Mouse (Mus musculus) c-Kit-positive CD71-positive TER-119-positive erythroid progenitor cells, embryonic 14.5 days (primary cell): Measurements from ENCODE around the gene Kif28.
"Not testable (repeated sequence)": the region's sequence is repeated elsewhere in the genome, so short reads cannot be mapped to it uniquely, and the experiment has no call there.

Experiments used
- DNase-seq: peaks from one replicate; pipeline ENCODE4 v3.0.0-alpha.2; 2013; ENCODE audit warnings: low spot score

The Kif28 gene

DNA sequence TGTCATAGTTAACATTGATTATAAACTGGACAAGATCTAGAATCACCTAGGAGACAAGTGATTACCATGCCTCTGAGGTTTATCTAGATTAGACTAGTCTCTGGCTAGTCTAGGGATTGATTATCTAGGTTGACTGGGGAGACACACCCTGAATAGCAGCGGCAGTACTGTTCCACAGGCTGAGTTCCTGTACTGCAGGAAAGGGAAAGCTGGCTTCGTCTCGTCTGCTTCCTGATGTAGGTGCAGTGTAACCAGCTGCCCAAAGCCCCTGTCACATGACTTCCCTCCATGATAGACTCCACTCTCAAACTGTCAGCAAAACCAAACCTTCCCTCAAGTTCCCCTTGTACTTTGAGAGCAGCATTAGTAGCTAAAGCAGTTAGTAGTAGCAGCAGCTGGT, 40.9 kb downstream of the Kif28 start:
- no peak for DNase-seq

DNA sequence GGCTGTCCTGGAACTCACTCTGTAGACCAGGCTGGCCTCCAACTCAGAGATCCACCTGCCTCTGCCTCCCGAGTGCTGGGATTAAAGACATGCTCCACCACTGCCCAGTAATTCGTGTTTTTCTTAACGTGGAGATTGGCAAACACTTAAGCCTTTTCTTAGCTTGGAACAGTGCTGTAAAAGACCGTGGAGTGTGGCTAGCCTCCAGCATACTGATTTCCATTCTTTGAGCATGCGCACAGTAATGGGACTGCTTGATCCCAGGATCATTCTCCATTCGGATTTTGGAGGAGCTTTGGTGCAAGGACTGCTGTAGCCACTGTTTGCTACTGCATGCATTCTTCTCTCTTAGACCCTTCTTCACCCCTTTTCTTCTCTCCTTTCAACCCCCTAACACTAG, 55.6 kb downstream of the Kif28 start:
- no peak for DNase-seq

DNA sequence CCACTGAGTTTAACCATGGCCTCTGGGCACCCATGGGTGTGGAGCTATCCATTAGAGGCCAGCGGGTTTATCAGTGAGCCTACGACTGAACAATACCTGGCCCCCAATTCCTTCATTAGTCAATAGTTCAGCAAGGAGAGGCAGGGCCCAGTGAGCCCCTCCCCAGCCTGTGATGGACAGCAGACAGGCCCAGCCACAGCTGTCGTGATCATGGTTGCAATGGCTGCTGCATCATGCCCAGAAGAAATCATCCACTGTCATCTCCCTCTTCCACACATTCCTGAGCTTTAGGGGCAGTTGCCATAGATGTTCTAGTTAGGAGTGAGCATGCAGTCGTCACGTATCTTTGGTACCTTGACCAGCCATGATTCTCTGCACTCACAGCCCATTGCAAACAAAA, 56.2 kb downstream of the Kif28 start:
- DNase-seq: no peak

DNA sequence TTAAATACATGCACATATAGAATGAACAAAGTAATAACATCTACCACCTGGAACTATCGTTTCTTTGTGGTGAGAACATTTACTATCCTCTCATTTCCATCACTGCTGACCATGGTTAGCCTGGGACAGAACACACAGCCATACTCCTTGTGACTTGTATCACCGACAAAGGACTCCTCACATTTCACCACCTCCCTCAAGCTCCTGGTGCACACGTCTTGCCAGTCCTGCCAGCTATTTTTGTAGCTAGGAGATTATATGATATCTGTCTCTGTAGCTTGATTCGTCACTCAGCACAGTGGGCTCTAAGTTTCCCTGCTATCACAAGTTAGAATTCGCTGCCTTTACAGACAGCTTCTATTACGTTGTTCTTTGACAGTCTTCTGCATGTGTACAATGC, 56.7 kb downstream of the Kif28 start:
- DNase-seq: no peak

DNA sequence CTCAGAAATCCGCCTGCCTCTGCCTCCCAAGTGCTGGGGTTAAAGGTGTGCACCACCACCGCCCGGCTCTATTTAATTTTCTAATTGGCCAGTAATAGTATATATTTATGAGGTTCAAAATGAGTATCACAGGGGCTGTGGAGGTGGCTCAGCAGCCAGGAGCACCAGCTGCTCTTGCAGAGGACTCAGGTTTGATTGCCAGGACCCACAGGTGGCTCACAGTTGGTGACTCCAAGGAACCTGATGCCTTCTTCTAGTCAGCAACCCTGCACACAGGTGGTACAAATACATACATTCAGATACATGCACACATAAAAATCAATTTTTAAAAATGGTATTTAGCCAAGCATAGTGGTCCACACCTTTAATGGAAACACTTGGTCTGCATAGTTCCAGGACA, 57.1 kb downstream of the Kif28 start:
- no peak for DNase-seq

DNA sequence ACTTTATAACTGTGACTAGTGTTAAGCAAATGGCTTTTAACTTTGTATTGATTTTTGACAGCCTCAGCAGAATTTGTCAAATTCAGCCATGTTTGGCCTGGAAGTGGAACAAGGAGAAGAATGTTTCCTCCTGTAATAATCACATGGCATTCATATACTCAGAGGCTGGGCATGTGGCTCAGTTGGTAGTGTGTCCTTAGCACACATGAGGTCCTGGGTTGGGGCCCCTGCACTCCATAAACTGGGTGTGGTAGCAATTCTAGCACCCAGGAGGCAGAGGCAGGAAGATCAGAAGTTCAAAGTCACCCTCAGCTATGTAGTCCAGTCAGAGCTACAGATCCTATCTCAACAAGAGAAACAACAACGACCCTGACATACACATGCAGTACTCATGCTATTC, 57.8 kb downstream of the Kif28 start:
- DNase-seq: no peak

DNA sequence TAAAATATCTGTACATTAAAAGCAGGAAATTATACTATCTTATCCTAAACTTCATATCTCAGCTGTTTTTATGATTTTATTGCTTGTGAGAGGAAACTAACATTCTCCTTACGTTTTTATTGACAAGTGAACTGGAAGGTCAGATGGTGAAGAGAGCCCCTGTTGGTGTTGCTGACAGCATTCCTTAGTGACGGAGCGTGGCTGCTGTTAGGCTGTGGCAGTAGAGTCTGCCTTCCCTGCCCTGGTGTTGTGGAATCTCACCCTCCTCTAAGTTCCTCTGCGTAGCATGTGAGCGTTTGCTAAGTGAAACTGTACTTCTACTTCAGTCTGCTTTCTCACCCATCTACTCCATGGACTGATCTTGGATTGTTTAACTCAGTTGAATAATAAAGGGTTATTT, 58.3 kb downstream of the Kif28 start:
- no peak for DNase-seq

- no peak for DNase-seq
Measured at GRCm38 (mm10) chr1:179686348-179686747, 58.7 kb downstream of the Kif28 start.

- not testable (repeated sequence) for DNase-seq
Measured at GRCm38 (mm10) chr1:179682753-179683152, 62.3 kb downstream of the Kif28 start.

GRCm38 (mm10) chr1:179679326-179679725, 65.7 kb downstream of the Kif28 start:
- no peak for DNase-seq

DNA sequence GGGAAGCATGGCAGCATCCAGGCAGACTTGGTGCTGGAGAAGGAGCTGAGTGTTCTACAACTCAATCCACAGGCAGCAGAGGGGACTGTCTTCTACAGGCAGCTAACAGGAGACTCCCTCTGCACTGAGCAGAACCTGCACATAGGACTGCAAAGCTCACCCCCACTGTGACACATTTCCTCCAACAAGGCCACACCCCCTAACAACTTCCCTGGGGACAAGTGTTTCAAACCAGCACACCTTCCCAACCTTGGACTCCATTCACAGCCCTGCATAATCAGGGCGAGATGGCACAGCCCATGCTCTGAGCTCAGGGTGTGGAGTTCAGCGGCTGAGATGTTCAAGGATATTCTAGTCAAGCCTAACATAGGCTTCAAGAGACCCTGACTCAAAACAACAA, 68.0 kb downstream of the Kif28 start:
- no peak for DNase-seq

- DNase-seq: no peak
Measured at GRCm38 (mm10) chr1:179674355-179674754, 70.7 kb downstream of the Kif28 start.

DNA sequence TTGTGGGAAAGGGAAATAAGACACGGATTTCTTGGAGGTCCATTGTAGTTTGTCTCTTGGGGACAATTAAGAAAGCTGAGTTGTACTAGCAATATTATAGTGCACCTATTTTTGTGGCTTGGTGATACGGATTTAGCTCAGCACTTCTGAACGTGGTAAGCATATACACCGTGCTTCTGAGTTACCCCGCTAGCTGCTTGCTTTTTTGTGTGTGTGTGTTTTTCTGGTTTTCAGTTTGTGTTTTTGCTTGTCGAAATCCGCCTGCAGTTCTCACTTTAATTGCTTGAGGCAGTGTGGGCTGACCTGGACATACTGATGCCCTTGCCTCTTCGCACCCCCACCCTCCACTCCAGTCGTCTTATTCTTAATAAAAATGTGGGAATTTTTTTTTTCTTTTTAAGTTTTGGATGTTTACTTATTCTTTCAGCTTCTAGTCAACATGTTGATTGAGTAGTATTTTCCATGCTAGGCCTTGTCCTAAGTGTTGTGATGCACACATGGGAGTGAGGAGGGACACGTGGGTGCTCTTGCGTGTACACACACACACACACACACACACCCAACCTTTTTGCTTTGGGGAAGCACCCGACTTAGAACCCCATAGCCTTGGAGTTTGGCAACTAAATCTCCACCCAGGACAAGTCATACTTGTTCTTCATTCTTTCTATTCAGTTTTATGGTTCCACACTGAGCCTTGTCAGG, 76.1 kb downstream of the Kif28 start:
- DNase-seq: no peak

GRCm38 (mm10) chr1:179668013-179668805, 76.9 kb downstream of the Kif28 start, which contains the start of gene Sccpdh:
Sccpdh (plus strand) TSS chr1:179668210.
- peak; percentile 30 for DNase-seq

DNA sequence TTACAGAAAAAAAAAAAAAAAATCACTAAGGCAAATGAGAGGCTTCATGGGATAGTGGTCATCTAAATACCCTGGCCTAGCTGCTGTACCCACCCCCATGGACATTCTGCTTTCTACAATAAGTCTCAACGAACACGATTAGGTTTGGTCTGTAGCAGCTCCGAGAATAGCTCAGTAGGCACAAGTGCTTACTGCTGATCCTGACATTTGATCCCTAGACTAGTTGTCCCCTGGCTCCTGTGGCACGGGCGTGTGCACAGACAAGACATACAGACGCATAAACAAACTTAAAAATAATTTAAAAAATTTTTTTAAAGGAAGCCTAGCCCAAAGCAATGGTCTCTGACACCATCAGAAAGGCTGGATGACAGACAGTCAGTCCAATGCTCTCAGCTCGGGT, 77.6 kb downstream of the Kif28 start:
- DNase-seq: no peak

DNA sequence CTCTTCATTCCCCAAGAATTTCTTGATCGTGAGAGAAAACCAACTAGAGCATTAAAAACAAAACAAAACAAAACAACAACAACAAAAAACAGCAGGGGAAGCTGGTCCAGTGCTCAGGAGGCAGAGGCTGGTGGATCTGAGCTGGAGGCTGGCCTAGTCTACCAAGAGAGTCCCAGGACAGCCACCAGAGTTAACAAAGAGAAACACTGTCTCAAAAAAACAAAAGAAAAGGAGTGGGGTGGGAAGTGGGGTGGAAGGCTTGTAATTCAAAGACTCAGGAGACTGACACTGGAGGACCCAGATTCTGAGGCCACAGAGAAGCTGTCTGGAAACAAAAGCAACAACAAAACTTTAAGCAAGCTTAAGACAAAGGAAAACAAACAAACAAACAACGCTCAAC, 78.1 kb downstream of the Kif28 start:
- DNase-seq: no peak

DNA sequence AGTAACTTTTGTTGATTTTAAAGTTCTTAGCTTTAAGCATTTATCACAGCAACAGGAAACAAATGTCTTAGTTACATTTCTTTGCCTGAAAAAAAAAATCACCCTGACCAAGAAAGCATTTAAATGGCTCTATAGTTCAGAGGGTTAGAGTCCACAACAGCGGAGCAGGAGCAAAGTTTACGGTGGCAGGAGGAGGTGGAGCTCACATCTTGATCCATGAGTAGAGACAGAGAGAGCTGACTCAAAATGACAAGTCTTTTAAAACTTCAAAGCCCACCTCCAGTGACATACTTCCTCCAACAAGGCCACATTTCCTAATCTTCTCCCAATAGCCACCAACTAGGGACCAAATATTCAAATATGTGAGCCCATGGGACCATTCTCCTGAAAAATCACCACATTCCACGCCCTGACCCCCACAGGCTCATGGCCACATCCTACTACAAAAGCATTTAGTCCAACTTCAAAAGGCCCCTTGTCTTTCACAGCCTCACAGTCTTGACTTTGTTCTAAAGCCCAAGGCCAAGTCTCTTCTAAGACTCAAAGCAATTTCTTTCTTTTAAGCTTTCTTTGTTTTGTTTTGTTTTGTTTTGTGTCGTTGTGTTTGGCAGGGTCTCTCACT, 80.7 kb downstream of the Kif28 start:
- DNase-seq: no peak

GRCm38 (mm10) chr1:179663065-179663464, 82.0 kb downstream of the Kif28 start:
- DNase-seq: no peak

DNA sequence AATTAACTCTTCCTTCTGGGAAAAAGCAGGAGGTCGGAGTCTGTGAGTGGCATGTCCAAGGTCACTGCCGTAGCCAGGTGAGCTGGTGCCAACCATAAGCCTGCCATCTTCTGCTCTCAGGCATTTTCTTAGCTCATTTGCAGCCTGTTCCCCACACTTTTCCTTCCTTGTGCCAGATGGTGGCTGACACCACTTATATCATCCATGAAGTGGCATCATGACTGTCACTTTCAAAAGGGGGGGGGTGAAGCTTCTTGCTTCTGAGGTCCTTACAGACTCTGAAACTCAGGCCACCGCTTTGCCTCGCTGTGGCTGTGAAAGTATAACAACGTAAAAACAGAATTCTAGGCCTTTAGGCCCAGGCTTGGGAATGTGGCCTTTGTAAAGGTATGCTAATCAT, 93.8 kb downstream of the Kif28 start:
- no peak for DNase-seq

GRCm38 (mm10) chr1:179650284-179650683, 94.8 kb downstream of the Kif28 start:
- no peak for DNase-seq

DNA sequence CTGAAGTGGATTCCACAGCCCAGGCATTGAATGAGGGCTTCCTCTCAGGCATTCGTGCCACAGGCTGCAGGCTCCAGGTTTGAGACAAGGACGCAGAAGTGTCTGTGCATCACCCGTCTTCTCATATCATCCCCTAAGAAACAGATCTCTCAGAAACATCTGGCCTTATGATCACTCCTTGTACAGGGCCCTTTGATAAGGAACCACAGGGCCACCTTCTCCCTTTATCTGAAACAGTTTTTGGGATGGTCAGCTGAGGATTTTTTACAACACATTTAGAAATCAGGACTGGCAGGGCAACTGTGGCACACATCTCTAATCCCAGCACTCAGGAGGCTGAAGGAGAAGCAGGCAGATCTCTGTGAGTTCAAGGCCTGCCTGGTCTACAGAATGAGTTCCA, 95.7 kb downstream of the Kif28 start:
- no peak for DNase-seq

DNA sequence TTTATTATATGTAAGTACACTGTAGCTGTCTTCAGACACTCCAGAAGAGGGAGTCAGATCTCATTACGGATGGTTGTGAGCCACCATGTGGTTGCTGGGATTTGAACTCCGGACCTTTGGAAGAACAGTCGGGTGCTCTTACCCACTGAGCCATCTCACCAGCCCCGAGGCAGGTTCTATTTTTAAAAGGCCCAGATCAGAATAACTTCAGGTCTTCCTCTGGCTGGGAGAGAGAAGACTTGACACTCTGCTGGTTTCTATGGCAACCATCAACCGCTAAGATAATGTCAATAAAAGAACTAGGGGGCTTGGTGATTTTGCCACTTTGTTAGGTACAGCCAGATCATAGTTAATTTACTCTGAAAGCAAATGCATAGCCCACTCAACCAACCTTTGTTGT, 96.4 kb downstream of the Kif28 start:
- DNase-seq: not testable (repeated sequence)

GRCm38 (mm10) chr1:179645980-179646268, 99.1 kb downstream of the Kif28 start:
- DNase-seq: no peak
